Mouse (Mus musculus): ENCODE measurements around the gene Apba1. TPM values are rescaled to one million over a fixed set of nuclear protein-coding genes. Genes with fewer than 3 reads are reported as not detected.

Apba1 gene
- polyA plus RNA-seq, 1 experiment, result 4.2 TPM

- TF ChIP-seq POLR2A (IDR thresholded peaks at IDR 0.05; ENCODE audit: borderline replicate concordance, extremely low read depth, low read depth, low read length) (no peak), CTCF (IDR thresholded peaks at IDR 0.05; ENCODE audit: insufficient read depth, low read length) (no peak)
- 18% methylated on average over 1 of the region's 1 CpGs for WGBS
- no peak overlapping the region for H3K4me3 ChIP-seq (replicated peaks; ENCODE audit: extremely low read depth, low read depth, low read length)
- H3K4me1 ChIP-seq (ENCODE audit: control insufficient read depth, insufficient read depth, low read length), result no peaks in the 10 kb centered on the region; the same call in 1 of the 2 replicates
- no peak for DNase-seq
These were observed 42.5 kb downstream of the Apba1 start for GRCm38 (mm10) chr19:23801174-23801573.

- Histone ChIP-seq H3K4me3 (replicated peaks; ENCODE audit: extremely low read depth, low read depth, low read length) (no peak overlapping the region), H3K4me1 (ENCODE audit: control insufficient read depth, insufficient read depth, low read length) (no peaks in the 10 kb centered on the region; the same call in 1 of the 2 replicates)
- WGBS, result 71% methylated on average over 4 of the region's 4 CpGs
- TF ChIP-seq POLR2A (IDR thresholded peaks at IDR 0.05; ENCODE audit: borderline replicate concordance, extremely low read depth, low read depth, low read length) (no peak), CTCF (IDR thresholded peaks at IDR 0.05; ENCODE audit: insufficient read depth, low read length) (no peak)
- no peak for DNase-seq
These were observed 44.7 kb downstream of the Apba1 start for GRCm38 (mm10) chr19:23803221-23803870.

GRCm38 (mm10) chr19:23806796-23807195 lies 48.1 kb downstream of the Apba1 start:
- 51% methylated on average over 6 of the region's 6 CpGs for WGBS
- Histone ChIP-seq H3K4me3 (replicated peaks; ENCODE audit: extremely low read depth, low read depth, low read length) (no peak overlapping the region), H3K4me1 (ENCODE audit: control insufficient read depth, insufficient read depth, low read length) (no peaks in the 10 kb centered on the region)
- TF ChIP-seq POLR2A (IDR thresholded peaks at IDR 0.05; ENCODE audit: borderline replicate concordance, extremely low read depth, low read depth, low read length) (no peak), CTCF (IDR thresholded peaks at IDR 0.05; ENCODE audit: insufficient read depth, low read length) (no peak)
- DNase-seq, result no peak

GRCm38 (mm10) chr19:23807371-23807770 lies 48.7 kb downstream of the Apba1 start:
- DNase-seq, result no peak
- WGBS, result 55% methylated on average over 8 of the region's 8 CpGs
- H3K4me3 ChIP-seq (replicated peaks; ENCODE audit: extremely low read depth, low read depth, low read length), result no peak overlapping the region
- TF ChIP-seq POLR2A (IDR thresholded peaks at IDR 0.05; ENCODE audit: borderline replicate concordance, extremely low read depth, low read depth, low read length) (no peak), CTCF (IDR thresholded peaks at IDR 0.05; ENCODE audit: insufficient read depth, low read length) (no peak)
- no peaks in the 10 kb centered on the region for H3K4me1 ChIP-seq (ENCODE audit: control insufficient read depth, insufficient read depth, low read length)

- DNase-seq, result no peak
- Histone ChIP-seq H3K4me3 (replicated peaks; ENCODE audit: extremely low read depth, low read depth, low read length) (no peak overlapping the region), H3K4me1 (ENCODE audit: control insufficient read depth, insufficient read depth, low read length) (no peaks in the 10 kb centered on the region)
- 91% methylated on average over 1 of the region's 1 CpGs for WGBS
- no peak for TF ChIP-seq POLR2A (IDR thresholded peaks at IDR 0.05; ENCODE audit: borderline replicate concordance, extremely low read depth, low read depth, low read length)
- TF ChIP-seq CTCF (IDR thresholded peaks at IDR 0.05; ENCODE audit: insufficient read depth, low read length), result no peak
These were observed 50.5 kb downstream of the Apba1 start for GRCm38 (mm10) chr19:23809236-23809635.

GRCm38 (mm10) chr19:23810512-23810911 lies 51.8 kb downstream of the Apba1 start:
- Histone ChIP-seq H3K4me3 (replicated peaks; ENCODE audit: extremely low read depth, low read depth, low read length) (no peak overlapping the region), H3K4me1 (ENCODE audit: control insufficient read depth, insufficient read depth, low read length) (no peaks in the 10 kb centered on the region)
- TF ChIP-seq POLR2A (IDR thresholded peaks at IDR 0.05; ENCODE audit: borderline replicate concordance, extremely low read depth, low read depth, low read length) (no peak), CTCF (IDR thresholded peaks at IDR 0.05; ENCODE audit: insufficient read depth, low read length) (no peak)
- WGBS, result 82% methylated on average over 5 of the region's 5 CpGs
- no peak for DNase-seq

- TF ChIP-seq CTCF (IDR thresholded peaks at IDR 0.05; ENCODE audit: insufficient read depth, low read length), result no peak
- 79% methylated on average over 5 of the region's 5 CpGs for WGBS
- no peak for DNase-seq
- Histone ChIP-seq H3K4me3 (replicated peaks; ENCODE audit: extremely low read depth, low read depth, low read length) (no peak overlapping the region), H3K4me1 (ENCODE audit: control insufficient read depth, insufficient read depth, low read length) (no peaks in the 10 kb centered on the region)
These were observed 52.3 kb downstream of the Apba1 start for GRCm38 (mm10) chr19:23810976-23811375.

- 83% methylated on average over 13 of the region's 13 CpGs for WGBS
- Histone ChIP-seq H3K4me3 (replicated peaks; ENCODE audit: extremely low read depth, low read depth, low read length) (no peak overlapping the region), H3K4me1 (ENCODE audit: control insufficient read depth, insufficient read depth, low read length) (no peaks in the 10 kb centered on the region)
- no peak for DNase-seq
- TF ChIP-seq POLR2A (IDR thresholded peaks at IDR 0.05; ENCODE audit: borderline replicate concordance, extremely low read depth, low read depth, low read length) (no peak), CTCF (IDR thresholded peaks at IDR 0.05; ENCODE audit: insufficient read depth, low read length) (no peak)
These were observed 58.1 kb downstream of the Apba1 start for GRCm38 (mm10) chr19:23816762-23817161.

- Histone ChIP-seq H3K4me1 (ENCODE audit: control insufficient read depth, insufficient read depth, low read length) (no peaks in the 10 kb centered on the region), H3K4me3 (replicated peaks; ENCODE audit: extremely low read depth, low read depth, low read length) (no peak overlapping the region)
- TF ChIP-seq CTCF (IDR thresholded peaks at IDR 0.05; ENCODE audit: insufficient read depth, low read length) (no peak), POLR2A (IDR thresholded peaks at IDR 0.05; ENCODE audit: borderline replicate concordance, extremely low read depth, low read depth, low read length) (no peak)
- 59% methylated on average over 6 of the region's 6 CpGs for WGBS
- DNase-seq, result no peak
These were observed 58.5 kb downstream of the Apba1 start for GRCm38 (mm10) chr19:23817196-23817595.

- DNase-seq, result no peak
- no peak overlapping the region for H3K4me3 ChIP-seq (replicated peaks; ENCODE audit: extremely low read depth, low read depth, low read length)
- H3K4me1 ChIP-seq (ENCODE audit: control insufficient read depth, insufficient read depth, low read length), result no peaks in the 10 kb centered on the region
- whole genome bisulfite sequencing, result 62% methylated on average over 8 of the region's 8 CpGs
- no peak for TF ChIP-seq CTCF (IDR thresholded peaks at IDR 0.05; ENCODE audit: insufficient read depth, low read length)
- TF ChIP-seq POLR2A (IDR thresholded peaks at IDR 0.05; ENCODE audit: borderline replicate concordance, extremely low read depth, low read depth, low read length), result no peak
These were observed 61.2 kb downstream of the Apba1 start for GRCm38 (mm10) chr19:23819882-23820281.
